Mouse (Mus musculus): ENCODE measurements around the gene Sgms1. TPM values are rescaled to one million over a fixed set of nuclear protein-coding genes. Genes with fewer than 3 reads are reported as not detected.

The Sgms1 gene
- polyA plus RNA-seq, 2 experiments, result 20.8 to 36.8 TPM

DNA sequence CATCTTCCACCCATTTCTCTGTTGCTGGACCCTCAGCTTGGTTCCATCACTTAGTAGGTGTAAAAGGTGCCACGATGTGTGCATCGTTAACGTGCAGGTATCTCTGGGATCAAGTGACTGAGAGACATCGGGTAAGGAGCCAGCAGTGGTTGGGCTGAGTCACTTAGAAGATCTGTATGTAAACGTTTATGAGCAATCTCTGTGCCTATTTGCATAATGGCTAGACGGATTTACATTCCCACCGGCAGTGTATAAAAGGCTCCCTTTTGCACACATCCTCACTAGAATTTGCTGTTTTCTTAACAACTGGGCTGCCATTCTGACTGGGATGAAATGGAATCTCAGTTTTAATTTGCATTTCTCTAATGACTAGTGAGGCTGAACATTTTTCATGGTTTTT is 93.9 kb downstream of the Sgms1 start:
- H3K4me2 ChIP-seq (replicated peaks; ENCODE audit: low read depth, low read length, severe bottlenecking), result no peak overlapping the region

DNA sequence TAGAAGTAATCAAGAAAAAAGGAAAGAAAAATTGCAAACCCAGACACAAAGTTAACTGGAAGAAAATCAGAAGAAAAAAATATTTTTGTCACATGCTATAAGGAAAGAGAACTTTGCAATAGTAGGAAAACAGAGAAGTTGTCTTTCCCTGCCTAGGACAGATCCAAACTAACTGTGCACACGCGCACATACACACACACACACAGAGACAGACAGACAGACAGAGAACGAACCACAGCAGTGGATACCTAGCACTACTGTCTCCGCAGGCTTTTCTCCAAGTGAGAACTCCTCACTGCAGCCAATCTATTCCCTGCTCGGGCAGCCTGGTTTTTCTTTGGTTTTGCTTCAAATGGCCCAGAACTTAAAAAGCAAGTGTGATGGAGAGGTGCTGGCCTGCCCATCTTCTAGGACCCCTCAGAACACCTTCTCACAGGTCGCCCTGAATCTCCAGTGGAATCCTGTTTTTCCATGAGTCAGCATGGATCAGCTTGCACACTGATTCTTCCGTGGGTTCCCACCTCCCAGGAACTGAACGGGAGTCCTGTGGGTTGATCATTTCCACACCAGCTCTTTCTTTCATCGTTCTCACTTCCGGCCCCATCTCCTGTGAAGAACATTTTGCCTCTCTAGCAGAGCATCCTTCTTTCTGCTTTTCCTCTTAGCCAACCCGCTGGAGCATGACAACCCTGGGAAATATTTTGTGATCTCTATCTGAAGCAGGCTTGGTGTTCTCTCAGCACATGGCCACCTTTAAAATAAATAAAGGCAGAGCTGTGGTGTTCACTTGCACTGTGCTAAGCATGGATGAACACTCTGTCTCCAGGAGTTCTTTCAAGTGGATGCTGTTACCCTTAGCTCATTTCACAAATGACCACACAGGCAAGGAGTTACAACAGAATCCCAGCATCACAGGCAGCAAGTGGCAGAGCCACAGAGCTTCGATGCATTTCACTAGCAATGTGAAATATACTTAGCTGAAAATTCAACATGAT is 96.4 kb downstream of the Sgms1 start:
- Histone ChIP-seq H3K36me3 (ENCODE audit: control insufficient read depth, insufficient read depth, low read length) (no peaks in the 10 kb centered on the region), H3K4me2 (replicated peaks; ENCODE audit: low read depth, low read length, severe bottlenecking) (no peak overlapping the region), H3K27ac (replicated peaks; ENCODE audit: low read depth, low read length) (0 out of 2 replicates have a peak overlapping the region, but pooled peaks have one; percentile 29), H3K4me3 (replicated peaks; ENCODE audit: low read length) (no peak overlapping the region), H3K4me1 (ENCODE audit: control insufficient read depth, insufficient read depth, low read length) (peaks cover 26% of the 10 kb centered on the region), H3K9ac (ENCODE audit: low read depth, low read length, severe bottlenecking) (no peak overlapping the region), H3K9me3 (ENCODE audit: control insufficient read depth, low read length) (no peaks in the 10 kb centered on the region), H3K27me3 (ENCODE audit: control insufficient read depth, insufficient read depth, low read length) (no peaks in the 10 kb centered on the region)
- no peak for ATAC-seq (ENCODE audit: low FRiP score, low read depth)
- TF ChIP-seq POLR2A (IDR thresholded peaks at IDR 0.05; ENCODE audit: borderline replicate concordance, extremely low read depth, insufficient read depth, insufficient read length), result no peak
- DNase-seq (ENCODE audit: low spot score), result no peak
- WGBS, result 78% methylated on average over 12 of the region's 12 CpGs

More for the DNA sequence above, 93.9 kb downstream of the Sgms1 start:
- no peak for TF ChIP-seq POLR2A (IDR thresholded peaks at IDR 0.05; ENCODE audit: borderline replicate concordance, extremely low read depth, insufficient read depth, insufficient read length)
- DNase-seq (ENCODE audit: low spot score) (no peak), ATAC-seq (ENCODE audit: low FRiP score, low read depth) (no peak)
- Histone ChIP-seq H3K4me3 (replicated peaks; ENCODE audit: low read length) (no peak overlapping the region), H3K4me1 (ENCODE audit: control insufficient read depth, insufficient read depth, low read length) (peaks cover 26% of the 10 kb centered on the region), H3K27me3 (ENCODE audit: control insufficient read depth, insufficient read depth, low read length) (no peaks in the 10 kb centered on the region), H3K36me3 (ENCODE audit: control insufficient read depth, insufficient read depth, low read length) (no peaks in the 10 kb centered on the region), H3K9ac (ENCODE audit: low read depth, low read length, severe bottlenecking) (no peak overlapping the region), H3K27ac (replicated peaks; ENCODE audit: low read depth, low read length) (no peak overlapping the region), H3K9me3 (ENCODE audit: control insufficient read depth, low read length) (no peaks in the 10 kb centered on the region)
- WGBS, result 81% methylated on average over 7 of the region's 7 CpGs

DNA sequence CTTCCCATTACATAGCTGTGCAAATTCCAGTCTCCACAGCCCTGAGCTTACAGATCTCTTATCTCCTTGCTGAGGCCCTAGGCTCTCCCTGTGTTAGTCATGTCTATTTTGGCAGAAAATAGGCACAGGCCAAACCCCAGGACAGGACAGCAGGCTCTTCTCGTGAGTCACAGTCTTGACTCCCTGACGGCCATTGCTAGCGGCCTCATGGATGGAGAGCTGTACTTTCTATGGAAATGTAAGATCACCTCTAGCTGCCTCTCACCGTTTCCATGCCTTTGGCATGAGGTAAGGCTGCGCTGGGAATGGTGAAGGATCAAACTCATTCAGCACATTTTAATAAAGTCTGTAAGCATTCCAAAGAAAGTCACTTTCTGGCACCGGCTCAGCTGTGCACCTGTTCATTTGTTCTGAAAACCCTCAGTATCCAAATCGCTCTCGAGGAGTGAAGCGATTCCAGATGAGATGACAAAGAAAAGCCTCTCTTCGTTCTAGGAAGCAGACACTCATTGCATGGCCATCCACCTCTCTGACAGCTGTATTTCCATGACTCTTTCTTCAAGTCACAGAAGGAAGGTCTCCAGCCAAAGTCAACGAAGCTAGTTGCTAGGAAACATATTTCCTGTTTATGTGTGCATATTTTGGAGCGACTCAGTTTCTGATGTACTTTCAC is 97.3 kb downstream of the Sgms1 start:
- no peak for TF ChIP-seq POLR2A (IDR thresholded peaks at IDR 0.05; ENCODE audit: borderline replicate concordance, extremely low read depth, insufficient read depth, insufficient read length)
- no peaks in the 10 kb centered on the region for H3K9me3 ChIP-seq (ENCODE audit: control insufficient read depth, low read length)
- no peak overlapping the region for H3K9ac ChIP-seq (ENCODE audit: low read depth, low read length, severe bottlenecking)
- WGBS, result 58% methylated on average over 12 of the region's 12 CpGs
- H3K4me2 ChIP-seq (replicated peaks; ENCODE audit: low read depth, low read length, severe bottlenecking), result no peak overlapping the region
- no peak overlapping the region for H3K4me3 ChIP-seq (replicated peaks; ENCODE audit: low read length)
- no peaks in the 10 kb centered on the region for H3K27me3 ChIP-seq (ENCODE audit: control insufficient read depth, insufficient read depth, low read length)
- ATAC-seq (ENCODE audit: low FRiP score, low read depth) (peak; percentile 86), DNase-seq (ENCODE audit: low spot score) (peak; percentile 85)
- H3K27ac ChIP-seq (replicated peaks; ENCODE audit: low read depth, low read length), result peak overlapping the region; percentile 64
- no peaks in the 10 kb centered on the region for H3K36me3 ChIP-seq (ENCODE audit: control insufficient read depth, insufficient read depth, low read length)
- peaks cover 26% of the 10 kb centered on the region for H3K4me1 ChIP-seq (ENCODE audit: control insufficient read depth, insufficient read depth, low read length)

DNA sequence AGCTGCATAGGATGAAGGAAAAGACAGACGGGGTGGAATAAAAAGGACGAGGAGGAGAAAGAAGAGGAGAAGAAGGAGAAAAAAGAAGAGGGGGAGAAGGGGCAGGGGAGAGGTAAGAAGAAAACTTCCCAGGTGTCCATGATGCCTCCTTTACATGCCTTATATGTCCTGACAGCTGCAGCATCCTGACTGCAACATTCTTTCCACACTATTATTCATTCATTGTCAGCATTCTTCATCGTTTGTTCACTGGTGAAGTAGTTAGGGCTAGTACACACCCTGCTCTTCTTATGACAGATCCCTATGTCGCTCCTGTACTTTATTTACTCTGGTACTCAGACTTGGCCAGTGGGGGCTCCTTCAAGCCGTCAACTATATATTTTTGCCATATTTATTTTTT is 98.4 kb downstream of the Sgms1 start:
- ATAC-seq (ENCODE audit: low FRiP score, low read depth) (no peak), DNase-seq (ENCODE audit: low spot score) (no peak)
- WGBS, result 77% methylated on average over 5 of the region's 5 CpGs
- Histone ChIP-seq H3K4me3 (replicated peaks; ENCODE audit: low read length) (no peak overlapping the region), H3K9me3 (ENCODE audit: control insufficient read depth, low read length) (no peaks in the 10 kb centered on the region), H3K27me3 (ENCODE audit: control insufficient read depth, insufficient read depth, low read length) (no peaks in the 10 kb centered on the region), H3K9ac (ENCODE audit: low read depth, low read length, severe bottlenecking) (no peak overlapping the region), H3K4me1 (ENCODE audit: control insufficient read depth, insufficient read depth, low read length) (peaks cover 26% of the 10 kb centered on the region), H3K27ac (replicated peaks; ENCODE audit: low read depth, low read length) (no peak overlapping the region), H3K4me2 (replicated peaks; ENCODE audit: low read depth, low read length, severe bottlenecking) (no peak overlapping the region), H3K36me3 (ENCODE audit: control insufficient read depth, insufficient read depth, low read length) (no peaks in the 10 kb centered on the region)
- TF ChIP-seq POLR2A (IDR thresholded peaks at IDR 0.05; ENCODE audit: borderline replicate concordance, extremely low read depth, insufficient read depth, insufficient read length), result no peak

DNA sequence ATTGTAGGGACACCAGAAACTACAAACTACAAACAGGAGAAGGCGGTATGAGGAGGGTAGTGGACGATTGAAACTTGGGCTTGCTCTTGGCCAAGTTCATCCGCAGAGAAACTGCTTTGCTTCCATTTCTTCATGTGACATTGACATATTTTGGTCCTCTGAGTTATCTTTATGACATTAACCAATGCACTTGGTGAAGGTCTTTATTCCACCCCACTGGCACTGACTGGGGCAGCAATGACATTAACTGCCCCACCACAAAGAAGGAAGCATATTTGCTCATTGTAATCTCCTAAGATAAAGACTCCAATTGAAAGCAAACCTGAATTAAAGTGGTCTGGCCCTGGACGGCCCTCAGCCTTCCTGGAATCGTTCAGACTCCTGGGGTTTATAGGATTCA is 100.6 kb downstream of the Sgms1 start:
- 53% methylated on average over 5 of the region's 5 CpGs for WGBS
- no peaks in the 10 kb centered on the region for H3K27me3 ChIP-seq (ENCODE audit: control insufficient read depth, insufficient read depth, low read length)
- no peak for ATAC-seq (ENCODE audit: low FRiP score, low read depth)
- H3K27ac ChIP-seq (replicated peaks; ENCODE audit: low read depth, low read length), result no peak overlapping the region
- no peak for DNase-seq (ENCODE audit: low spot score)
- H3K36me3 ChIP-seq (ENCODE audit: control insufficient read depth, insufficient read depth, low read length), result no peaks in the 10 kb centered on the region
- peaks cover 24% of the 10 kb centered on the region for H3K4me1 ChIP-seq (ENCODE audit: control insufficient read depth, insufficient read depth, low read length)
- H3K9ac ChIP-seq (ENCODE audit: low read depth, low read length, severe bottlenecking), result no peak overlapping the region
- no peak for TF ChIP-seq POLR2A (IDR thresholded peaks at IDR 0.05; ENCODE audit: borderline replicate concordance, extremely low read depth, insufficient read depth, insufficient read length)
- no peak overlapping the region for H3K4me2 ChIP-seq (replicated peaks; ENCODE audit: low read depth, low read length, severe bottlenecking)
- H3K9me3 ChIP-seq (ENCODE audit: control insufficient read depth, low read length), result no peaks in the 10 kb centered on the region
- no peak overlapping the region for H3K4me3 ChIP-seq (replicated peaks; ENCODE audit: low read length)
